Mouse (Mus musculus): ENCODE results near the gene P2rx4. TPM values are rescaled to one million over a fixed set of nuclear protein-coding genes. Genes with fewer than 3 reads are reported as not detected.

Gene P2rx4
- polyA plus RNA-seq, 1 experiment from 2014 or later = 21.7 TPM

GRCm38 (mm10) chr5:122698701-122699060 lies 8.7 kb upstream of the P2rx4 start:
- H3K4me2 ChIP-seq (ENCODE audit: low read depth, low read length) = no peak overlapping the region
- no peaks in the 10 kb centered on the region for H3K9me3 ChIP-seq (replicated peaks; ENCODE audit: control insufficient read depth, low read length)
- no peak overlapping the region for H3K9ac ChIP-seq (ENCODE audit: low read length)
- H3K4me1 ChIP-seq (ENCODE audit: control insufficient read depth, insufficient read depth, low read length) = peaks cover 8% of the 10 kb centered on the region
- no peak for ATAC-seq (replicated peaks; ENCODE audit: extremely low read depth, insufficient read depth, low FRiP score)
- 63% methylated on average over 9 of the region's 9 CpGs for WGBS
- no peak overlapping the region for H3K27ac ChIP-seq (ENCODE audit: low read length)
- H3K36me3 ChIP-seq (ENCODE audit: control insufficient read depth, insufficient read depth) = no peaks in the 10 kb centered on the region
- H3K4me3 ChIP-seq (ENCODE audit: low read length) = no peak overlapping the region
- H3K27me3 ChIP-seq (ENCODE audit: control insufficient read depth, insufficient read depth, low read length) = no peaks in the 10 kb centered on the region

DNA sequence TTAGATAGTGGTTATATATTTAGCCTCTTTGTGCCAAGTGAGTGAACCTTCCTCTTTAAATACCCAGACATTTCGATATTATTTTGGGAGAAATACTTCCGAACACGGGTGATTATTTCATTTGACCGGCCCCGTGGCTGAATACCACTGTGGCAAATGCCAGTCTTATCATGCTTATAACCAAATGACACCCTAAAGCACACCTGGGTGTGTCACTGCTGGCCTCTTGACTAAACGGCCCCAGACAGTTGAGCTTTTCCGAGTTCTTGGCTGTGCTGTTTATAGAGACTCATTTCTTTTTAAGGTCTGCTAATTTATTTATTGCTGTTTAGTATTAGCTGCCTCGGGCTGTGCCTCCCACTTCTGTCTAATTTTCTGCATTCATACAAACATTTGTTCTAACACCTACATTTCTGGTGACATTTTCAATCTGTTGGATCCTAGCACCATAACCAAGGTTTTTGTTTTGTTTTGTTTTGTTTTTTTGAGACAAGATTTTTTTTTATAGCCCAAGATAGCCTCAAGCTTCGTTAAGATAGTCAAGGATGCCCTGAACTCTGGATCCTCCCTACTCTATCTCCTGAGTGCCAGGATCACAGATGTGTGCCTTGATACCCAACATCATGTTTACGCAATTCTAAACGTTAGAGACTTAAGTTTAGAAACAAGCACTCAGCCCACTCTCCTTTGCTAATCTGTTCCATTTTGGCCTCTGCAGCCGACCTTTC lies 7.1 kb upstream of the P2rx4 start:
- peaks cover 6% of the 10 kb centered on the region; the same call in 1 of the 2 replicates for H3K4me1 ChIP-seq (ENCODE audit: control insufficient read depth, insufficient read depth, low read length)
- H3K9me3 ChIP-seq (replicated peaks; ENCODE audit: control insufficient read depth, low read length) = no peaks in the 10 kb centered on the region
- H3K27ac ChIP-seq (ENCODE audit: low read length) = no peak overlapping the region
- no peak overlapping the region for H3K9ac ChIP-seq (ENCODE audit: low read length)
- H3K36me3 ChIP-seq (ENCODE audit: control insufficient read depth, insufficient read depth) = no peaks in the 10 kb centered on the region
- no peak overlapping the region for H3K4me3 ChIP-seq (ENCODE audit: low read length)
- ATAC-seq (replicated peaks; ENCODE audit: extremely low read depth, insufficient read depth, low FRiP score) = no peak
- H3K27me3 ChIP-seq (ENCODE audit: control insufficient read depth, insufficient read depth, low read length) = no peaks in the 10 kb centered on the region
- WGBS = 63% methylated on average over 12 of the region's 12 CpGs
- no peak overlapping the region for H3K4me2 ChIP-seq (ENCODE audit: low read depth, low read length)

DNA sequence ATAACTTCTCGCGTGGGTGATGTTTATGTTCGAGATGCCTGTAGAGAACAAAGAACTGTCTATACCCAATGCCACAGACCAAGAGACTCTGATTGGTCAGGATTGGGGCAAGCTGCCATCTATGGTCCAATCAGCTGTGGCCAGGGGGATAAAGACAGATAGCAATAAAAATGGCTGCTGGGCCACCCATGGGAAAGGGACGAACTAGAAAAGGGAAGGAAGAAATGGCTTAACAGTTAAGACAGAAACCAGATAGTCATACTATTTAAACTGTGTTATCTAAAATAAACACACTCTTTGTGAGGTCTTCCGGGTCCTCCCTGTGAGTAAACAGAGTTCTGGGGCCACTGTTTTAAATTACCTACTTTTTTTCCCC lies 6.5 kb upstream of the P2rx4 start:
- no peaks in the 10 kb centered on the region for H3K36me3 ChIP-seq (ENCODE audit: control insufficient read depth, insufficient read depth)
- WGBS = 43% methylated on average over 5 of the region's 5 CpGs
- H3K4me2 ChIP-seq (ENCODE audit: low read depth, low read length) = no peak overlapping the region
- no peak overlapping the region for H3K4me3 ChIP-seq (ENCODE audit: low read length)
- H3K4me1 ChIP-seq (ENCODE audit: control insufficient read depth, insufficient read depth, low read length) = peaks cover 6% of the 10 kb centered on the region; the same call in 1 of the 2 replicates
- H3K27ac ChIP-seq (ENCODE audit: low read length) = no peak overlapping the region
- H3K27me3 ChIP-seq (ENCODE audit: control insufficient read depth, insufficient read depth, low read length) = no peaks in the 10 kb centered on the region
- no peaks in the 10 kb centered on the region for H3K9me3 ChIP-seq (replicated peaks; ENCODE audit: control insufficient read depth, low read length)
- no peak overlapping the region for H3K9ac ChIP-seq (ENCODE audit: low read length)
- ATAC-seq (replicated peaks; ENCODE audit: extremely low read depth, insufficient read depth, low FRiP score) = no peak

GRCm38 (mm10) chr5:122702156-122702555 lies 5.2 kb upstream of the P2rx4 start:
- Histone ChIP-seq H3K9ac (ENCODE audit: low read length) (no peak overlapping the region), H3K36me3 (ENCODE audit: control insufficient read depth, insufficient read depth) (no peaks in the 10 kb centered on the region), H3K4me2 (ENCODE audit: low read depth, low read length) (no peak overlapping the region), H3K27ac (ENCODE audit: low read length) (no peak overlapping the region), H3K27me3 (ENCODE audit: control insufficient read depth, insufficient read depth, low read length) (no peaks in the 10 kb centered on the region), H3K4me3 (ENCODE audit: low read length) (no peak overlapping the region), H3K9me3 (replicated peaks; ENCODE audit: control insufficient read depth, low read length) (no peaks in the 10 kb centered on the region), H3K4me1 (ENCODE audit: control insufficient read depth, insufficient read depth, low read length) (peaks cover 15% of the 10 kb centered on the region)
- 65% methylated on average over 6 of the region's 6 CpGs for WGBS
- ATAC-seq (replicated peaks; ENCODE audit: extremely low read depth, insufficient read depth, low FRiP score) = no peak

- no peaks in the 10 kb centered on the region for H3K27me3 ChIP-seq (ENCODE audit: control insufficient read depth, insufficient read depth, low read length)
- H3K4me1 ChIP-seq (ENCODE audit: control insufficient read depth, insufficient read depth, low read length) = peaks cover 15% of the 10 kb centered on the region
- H3K4me2 ChIP-seq (ENCODE audit: low read depth, low read length) = no peak overlapping the region
- no peak overlapping the region for H3K9ac ChIP-seq (ENCODE audit: low read length)
- no peak for ATAC-seq (replicated peaks; ENCODE audit: extremely low read depth, insufficient read depth, low FRiP score)
- H3K27ac ChIP-seq (ENCODE audit: low read length) = no peak overlapping the region
- H3K9me3 ChIP-seq (replicated peaks; ENCODE audit: control insufficient read depth, low read length) = no peaks in the 10 kb centered on the region
- H3K36me3 ChIP-seq (ENCODE audit: control insufficient read depth, insufficient read depth) = no peaks in the 10 kb centered on the region
- WGBS = 78% methylated on average over 2 of the region's 2 CpGs
- H3K4me3 ChIP-seq (ENCODE audit: low read length) = no peak overlapping the region
These were observed 3.8 kb upstream of the P2rx4 start for GRCm38 (mm10) chr5:122703574-122703973.

GRCm38 (mm10) chr5:122704571-122704970 lies 2.8 kb upstream of the P2rx4 start:
- Histone ChIP-seq H3K4me3 (ENCODE audit: low read length) (no peak overlapping the region), H3K27me3 (ENCODE audit: control insufficient read depth, insufficient read depth, low read length) (no peaks in the 10 kb centered on the region), H3K27ac (ENCODE audit: low read length) (no peak overlapping the region), H3K36me3 (ENCODE audit: control insufficient read depth, insufficient read depth) (no peaks in the 10 kb centered on the region), H3K9me3 (replicated peaks; ENCODE audit: control insufficient read depth, low read length) (no peaks in the 10 kb centered on the region), H3K9ac (ENCODE audit: low read length) (no peak overlapping the region), H3K4me2 (ENCODE audit: low read depth, low read length) (no peak overlapping the region), H3K4me1 (ENCODE audit: control insufficient read depth, insufficient read depth, low read length) (peaks cover 16% of the 10 kb centered on the region)
- 79% methylated on average over 4 of the region's 4 CpGs for WGBS
- ATAC-seq (replicated peaks; ENCODE audit: extremely low read depth, insufficient read depth, low FRiP score) = no peak

GRCm38 (mm10) chr5:122705174-122705573 lies 2.2 kb upstream of the P2rx4 start:
- no peaks in the 10 kb centered on the region for H3K36me3 ChIP-seq (ENCODE audit: control insufficient read depth, insufficient read depth)
- H3K27me3 ChIP-seq (ENCODE audit: control insufficient read depth, insufficient read depth, low read length) = no peaks in the 10 kb centered on the region
- H3K4me3 ChIP-seq (ENCODE audit: low read length) = no peak overlapping the region
- H3K4me2 ChIP-seq (ENCODE audit: low read depth, low read length) = no peak overlapping the region
- no peak for ATAC-seq (replicated peaks; ENCODE audit: extremely low read depth, insufficient read depth, low FRiP score)
- no peaks in the 10 kb centered on the region for H3K9me3 ChIP-seq (replicated peaks; ENCODE audit: control insufficient read depth, low read length)
- 79% methylated on average over 3 of the region's 3 CpGs for WGBS
- no peak overlapping the region for H3K9ac ChIP-seq (ENCODE audit: low read length)
- H3K27ac ChIP-seq (ENCODE audit: low read length) = no peak overlapping the region
- H3K4me1 ChIP-seq (ENCODE audit: control insufficient read depth, insufficient read depth, low read length) = peaks cover 16% of the 10 kb centered on the region

- Histone ChIP-seq H3K4me2 (ENCODE audit: low read depth, low read length) (peak overlapping the region; percentile 88), H3K4me1 (ENCODE audit: control insufficient read depth, insufficient read depth, low read length) (peaks cover 16% of the 10 kb centered on the region), H3K9me3 (replicated peaks; ENCODE audit: control insufficient read depth, low read length) (no peaks in the 10 kb centered on the region), H3K27ac (ENCODE audit: low read length) (peak overlapping the region; percentile 90), H3K36me3 (ENCODE audit: control insufficient read depth, insufficient read depth) (no peaks in the 10 kb centered on the region), H3K27me3 (ENCODE audit: control insufficient read depth, insufficient read depth, low read length) (no peaks in the 10 kb centered on the region), H3K4me3 (ENCODE audit: low read length) (peak overlapping the region; percentile 68), H3K9ac (ENCODE audit: low read length) (peak overlapping the region; percentile 83)
- WGBS = 39% methylated on average over 5 of the region's 5 CpGs
- ATAC-seq (replicated peaks; ENCODE audit: extremely low read depth, insufficient read depth, low FRiP score) = no peak
These were observed 448 bp upstream of the P2rx4 start for GRCm38 (mm10) chr5:122706917-122707275.

- ATAC-seq (replicated peaks; ENCODE audit: extremely low read depth, insufficient read depth, low FRiP score) = no peak
- WGBS = 56% methylated on average over 6 of the region's 6 CpGs
- Histone ChIP-seq H3K36me3 (ENCODE audit: control insufficient read depth, insufficient read depth) (no peaks in the 10 kb centered on the region), H3K4me1 (ENCODE audit: control insufficient read depth, insufficient read depth, low read length) (peaks cover 16% of the 10 kb centered on the region), H3K4me3 (ENCODE audit: low read length) (no peak overlapping the region), H3K9me3 (replicated peaks; ENCODE audit: control insufficient read depth, low read length) (0 out of 2 replicates have a peak, but pooled peaks cover 3% of the 10 kb centered on the region), H3K9ac (ENCODE audit: low read length) (no peak overlapping the region), H3K27me3 (ENCODE audit: control insufficient read depth, insufficient read depth, low read length) (no peaks in the 10 kb centered on the region), H3K27ac (ENCODE audit: low read length) (no peak overlapping the region), H3K4me2 (ENCODE audit: low read depth, low read length) (no peak overlapping the region; the same call in 1 of the 2 replicates)
These were observed 1.5 kb downstream of the P2rx4 start for GRCm38 (mm10) chr5:122708819-122709218.

All from heart, embryonic 16.5 days (tissue).